Mouse (Mus musculus): Measurements from ENCODE around the gene Fosb. TPM values are rescaled to one million over a fixed set of nuclear protein-coding genes. Genes with fewer than 3 reads are reported as not detected.
A peak's percentile ranks its signal among the peaks of the same experiment; 100 is the strongest.

Gene Fosb
- total and polyA plus RNA-seq, 2 experiments from 2014 or later: 0.36 to 5.1 TPM

- peaks cover 7% of the 10 kb centered on the region; the same call in 1 of the 2 replicates for H3K4me1 ChIP-seq (ENCODE audit: insufficient read depth)
- H3K36me3 ChIP-seq (ENCODE audit: insufficient read depth): no peaks in the 10 kb centered on the region
- peak overlapping the region; percentile 40 for H3K4me3 ChIP-seq (ENCODE audit: low read depth, low read length)
- peak overlapping the region; percentile 42 for H3K9ac ChIP-seq
- TF ChIP-seq CTCF (IDR thresholded peaks at IDR 0.05; ENCODE audit: low read depth): no peak
- H3K27me3 ChIP-seq (ENCODE audit: insufficient read depth, low read length): peaks cover 19% of the 10 kb centered on the region
- ATAC-seq: no peak
- H3K27ac ChIP-seq (ENCODE audit: low read depth, low read length): no peak overlapping the region
- no peaks in the 10 kb centered on the region for H3K9me3 ChIP-seq (ENCODE audit: low read length)
- WGBS: 53% methylated on average over 13 of the region's 13 CpGs
- peak overlapping the region; percentile 59 for H3K4me2 ChIP-seq (ENCODE audit: low read depth)
- no peak for DNase-seq
Measured at GRCm38 (mm10) chr7:19302264-19303045, 7.4 kb downstream of the Fosb start.

DNA sequence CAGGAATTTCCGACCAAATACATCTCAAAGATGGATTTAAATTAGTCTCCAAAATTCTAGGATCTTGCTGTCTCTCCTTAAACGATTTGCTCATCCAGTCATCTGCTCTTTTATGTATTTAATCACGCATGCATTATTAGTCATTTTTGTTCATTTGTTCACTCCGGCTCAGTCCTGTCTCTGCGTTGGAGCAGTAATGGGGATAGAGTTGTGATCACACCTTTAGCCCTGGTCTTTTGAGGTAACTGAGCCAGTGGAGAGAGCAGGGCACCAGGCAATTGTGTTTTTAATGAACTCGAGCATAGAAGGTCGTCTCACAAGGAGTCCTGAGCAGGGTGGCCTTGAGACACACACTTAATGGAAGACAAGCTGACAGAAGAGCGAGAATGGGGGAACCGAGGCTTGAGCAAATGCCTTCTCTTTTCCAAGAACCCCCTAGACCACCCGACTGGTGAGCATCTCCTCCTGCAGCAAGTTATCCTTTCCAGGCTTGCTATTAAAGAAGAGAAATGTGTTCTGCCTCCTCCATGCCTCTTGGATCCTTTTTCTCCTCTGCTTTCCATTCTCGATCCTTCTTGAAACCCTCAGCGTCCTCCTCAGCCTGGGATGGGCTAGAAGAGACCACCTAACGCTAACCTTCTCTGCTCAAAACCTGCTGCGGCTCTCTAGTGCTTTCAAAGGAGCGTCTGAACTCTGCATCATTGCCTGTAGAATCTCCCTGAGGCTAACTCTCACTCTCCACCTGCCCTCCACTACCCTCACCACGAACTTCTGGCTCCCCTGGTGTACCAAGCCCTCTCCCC, 8.2 kb downstream of the Fosb start:
- ATAC-seq: 0 out of 2 replicates have a peak, but pooled peaks have one; percentile 1
- Histone ChIP-seq H3K9me3 (ENCODE audit: low read length) (no peaks in the 10 kb centered on the region), H3K36me3 (ENCODE audit: insufficient read depth) (no peaks in the 10 kb centered on the region), H3K27ac (ENCODE audit: low read depth, low read length) (no peak overlapping the region; the same call in 1 of the 2 replicates), H3K4me1 (ENCODE audit: insufficient read depth) (peaks cover 7% of the 10 kb centered on the region; the same call in 1 of the 2 replicates), H3K9ac (peak overlapping the region; percentile 42), H3K4me2 (ENCODE audit: low read depth) (peak overlapping the region; percentile 59), H3K4me3 (ENCODE audit: low read depth, low read length) (peak overlapping the region; percentile 40), H3K27me3 (ENCODE audit: insufficient read depth, low read length) (peaks cover 17% of the 10 kb centered on the region)
- TF ChIP-seq CTCF (IDR thresholded peaks at IDR 0.05; ENCODE audit: low read depth): no peak
- WGBS: 6% methylated on average over 16 of the region's 16 CpGs
- no peak for DNase-seq

DNA sequence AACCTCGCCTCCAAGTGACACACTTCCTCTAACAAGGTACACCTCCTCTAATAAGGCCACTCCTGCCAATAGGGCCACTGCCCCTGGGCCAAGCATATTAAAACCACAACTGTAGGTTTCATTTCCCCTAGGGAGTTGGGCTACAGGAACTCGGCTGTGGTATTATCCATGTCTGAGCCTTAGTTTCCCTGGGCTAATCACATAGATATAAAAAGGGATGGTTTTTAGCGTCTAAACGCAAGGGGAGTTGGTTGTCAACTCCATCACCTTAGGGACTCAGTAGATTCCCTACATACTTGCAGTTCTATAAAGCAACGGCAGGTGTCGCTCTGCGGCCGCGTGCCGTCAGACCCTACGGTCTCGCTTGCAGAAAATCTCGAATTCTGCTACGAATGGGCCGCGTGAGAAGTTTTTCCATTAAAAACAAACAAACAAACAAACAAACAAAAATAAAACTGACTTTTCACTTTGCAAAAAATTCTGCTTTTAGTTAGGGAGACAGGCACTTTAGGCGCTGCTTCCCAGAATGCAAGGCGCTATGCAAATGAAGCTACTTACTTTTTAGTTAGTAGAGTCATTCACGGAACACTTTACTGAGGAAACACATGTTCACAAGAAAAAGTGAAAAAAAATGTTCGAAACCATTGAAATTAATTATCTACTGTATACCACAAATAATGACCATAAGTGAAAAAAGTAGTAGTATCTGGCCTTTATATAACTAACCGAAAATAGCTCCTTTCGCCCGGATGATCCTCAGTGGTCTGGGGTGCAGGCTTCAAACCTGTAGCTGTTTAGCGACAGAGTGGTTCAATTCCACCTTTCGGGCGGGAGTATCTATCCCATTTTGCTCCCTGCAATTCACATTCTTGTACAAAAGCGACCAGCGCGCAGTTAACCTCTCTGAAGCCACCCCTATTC, 9.1 kb downstream of the Fosb start:
- Histone ChIP-seq H3K9ac (peak overlapping the region; percentile 42), H3K36me3 (ENCODE audit: insufficient read depth) (no peaks in the 10 kb centered on the region; the same call in 1 of the 2 replicates), H3K27me3 (ENCODE audit: insufficient read depth, low read length) (peaks cover 8% of the 10 kb centered on the region), H3K4me3 (ENCODE audit: low read depth, low read length) (peak overlapping the region; percentile 40), H3K9me3 (ENCODE audit: low read length) (no peaks in the 10 kb centered on the region), H3K4me2 (ENCODE audit: low read depth) (peak overlapping the region; percentile 59), H3K27ac (ENCODE audit: low read depth, low read length) (no peak overlapping the region; the same call in 1 of the 2 replicates), H3K4me1 (ENCODE audit: insufficient read depth) (peaks cover 7% of the 10 kb centered on the region; the same call in 1 of the 2 replicates)
- peak; percentile 95 for TF ChIP-seq CTCF (IDR thresholded peaks at IDR 0.05; ENCODE audit: low read depth)
- WGBS: under 1% methylated on average over 29 of the region's 29 CpGs
- peak; percentile 92 for DNase-seq
- ATAC-seq: peak; percentile 76

DNA sequence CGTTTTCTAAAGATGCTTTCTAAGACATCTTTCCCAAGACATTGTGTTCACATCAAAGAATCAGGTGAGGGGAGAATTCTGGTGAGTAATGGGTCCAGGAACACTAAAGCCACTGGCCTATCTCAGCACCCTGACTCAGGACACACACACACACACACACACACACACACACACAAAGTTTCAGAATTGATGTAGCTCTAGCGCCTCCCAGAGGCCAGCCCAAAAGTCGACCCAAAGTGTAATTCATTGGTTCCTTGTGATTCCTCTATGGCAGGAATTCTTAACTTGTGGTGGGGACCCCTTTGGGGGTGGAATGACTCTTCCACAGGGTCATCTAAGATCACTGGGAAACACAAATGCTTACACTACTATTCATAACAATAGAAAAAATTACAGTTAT, 10.7 kb downstream of the Fosb start:
- peak; percentile 77 for DNase-seq
- Histone ChIP-seq H3K27ac (ENCODE audit: low read depth, low read length) (no peak overlapping the region), H3K9ac (no peak overlapping the region), H3K9me3 (ENCODE audit: low read length) (no peaks in the 10 kb centered on the region), H3K4me1 (ENCODE audit: insufficient read depth) (no peaks in the 10 kb centered on the region), H3K4me3 (ENCODE audit: low read depth, low read length) (no peak overlapping the region), H3K27me3 (ENCODE audit: insufficient read depth, low read length) (no peaks in the 10 kb centered on the region; the same call in 1 of the 2 replicates), H3K4me2 (ENCODE audit: low read depth) (no peak overlapping the region), H3K36me3 (ENCODE audit: insufficient read depth) (peaks cover 9% of the 10 kb centered on the region)
- 19% methylated on average over 3 of the region's 3 CpGs for WGBS
- peak; percentile 84 for TF ChIP-seq CTCF (IDR thresholded peaks at IDR 0.05; ENCODE audit: low read depth)
- no peak for ATAC-seq

GRCm38 (mm10) chr7:19297794-19298193, 12.1 kb downstream of the Fosb start:
- Histone ChIP-seq H3K4me3 (ENCODE audit: low read depth, low read length) (no peak overlapping the region), H3K36me3 (ENCODE audit: insufficient read depth) (peaks cover 21% of the 10 kb centered on the region), H3K9ac (no peak overlapping the region), H3K4me1 (ENCODE audit: insufficient read depth) (no peaks in the 10 kb centered on the region), H3K4me2 (ENCODE audit: low read depth) (no peak overlapping the region), H3K9me3 (ENCODE audit: low read length) (no peaks in the 10 kb centered on the region), H3K27me3 (ENCODE audit: insufficient read depth, low read length) (no peaks in the 10 kb centered on the region; the same call in 1 of the 2 replicates), H3K27ac (ENCODE audit: low read depth, low read length) (no peak overlapping the region)
- no peak for TF ChIP-seq CTCF (IDR thresholded peaks at IDR 0.05; ENCODE audit: low read depth)
- no peak for ATAC-seq
- 92% methylated on average over 5 of the region's 5 CpGs for WGBS
- DNase-seq: no peak

- Histone ChIP-seq H3K27me3 (ENCODE audit: insufficient read depth, low read length) (no peaks in the 10 kb centered on the region), H3K4me2 (ENCODE audit: low read depth) (no peak overlapping the region), H3K4me1 (ENCODE audit: insufficient read depth) (no peaks in the 10 kb centered on the region), H3K9ac (no peak overlapping the region), H3K9me3 (ENCODE audit: low read length) (no peaks in the 10 kb centered on the region), H3K27ac (ENCODE audit: low read depth, low read length) (no peak overlapping the region), H3K4me3 (ENCODE audit: low read depth, low read length) (no peak overlapping the region), H3K36me3 (ENCODE audit: insufficient read depth) (peaks cover 21% of the 10 kb centered on the region)
- ATAC-seq (no peak), DNase-seq (no peak)
- WGBS: 89% methylated on average over 6 of the region's 6 CpGs
- TF ChIP-seq CTCF (IDR thresholded peaks at IDR 0.05; ENCODE audit: low read depth): peak; percentile 31
Measured at GRCm38 (mm10) chr7:19297034-19297433, 12.8 kb downstream of the Fosb start.

Measured in forebrain, postnatal 0 days (tissue).